Mouse (Mus musculus) bone marrow, adult 2 months (tissue): ENCODE measurements at regions not wholly inside any gene's neighbourhood (a gene's known extent, or its start where the extent isn't known, plus 50 kb on each side); places are given as distances from the start of the nearest gene placed in this dataset.

Source experiments
- CTCF ChIP-seq: fragments of 200-500 bp; IDR thresholded peaks from 2 replicates; pipeline ENCODE4 v1.5.1; 2011; ENCODE audit warnings: low read length, control low read depth; ENCODE audit not compliant: control insufficient read depth, insufficient read depth
- POLR2A ChIP-seq: fragments of 200-500 bp; IDR thresholded peaks from 2 replicates; pipeline ENCODE4 v1.6.1; 2011; ENCODE audit warnings: low read depth, mild to moderate bottlenecking, control low read depth, low read length, borderline replicate concordance; ENCODE audit not compliant: control insufficient read depth

- no peak for TF ChIP-seq CTCF
- TF ChIP-seq POLR2A, result no peak
These were observed 57.8 kb upstream of the Prep start for GRCm38 (mm10) chr10:45009235-45009634.
